Mouse (Mus musculus): ENCODE measurements around the gene Olfr1496.
"Not testable (repeated sequence)": the region's sequence is repeated elsewhere in the genome, so short reads cannot be mapped to it uniquely, and the experiment has no call there.

The Olfr1496 gene

DNA sequence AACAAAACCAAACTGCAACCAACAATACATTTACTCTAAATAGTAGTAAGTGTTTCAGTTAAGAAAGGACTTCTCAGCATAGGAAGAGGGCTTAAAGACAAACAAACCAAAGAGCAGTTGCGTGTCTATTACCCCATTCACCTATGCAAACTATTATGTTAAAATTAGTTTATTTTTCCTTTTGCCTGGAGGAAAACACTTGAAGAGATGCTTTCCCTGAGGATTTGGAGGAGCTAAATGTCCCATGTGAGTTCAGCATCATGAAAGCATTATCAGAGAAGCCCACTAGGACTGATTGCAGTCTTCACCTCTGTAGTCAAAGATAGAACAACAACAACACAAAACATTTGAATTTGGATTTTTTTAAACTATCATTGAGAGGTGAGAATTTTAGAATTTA lies at the start of gene Olfr1496:
Olfr1496 (plus strand) TSS at position 301 of the 400 bp plus-strand sequence.
- no peak for DNase-seq (ENCODE audit: low spot score)

DNA sequence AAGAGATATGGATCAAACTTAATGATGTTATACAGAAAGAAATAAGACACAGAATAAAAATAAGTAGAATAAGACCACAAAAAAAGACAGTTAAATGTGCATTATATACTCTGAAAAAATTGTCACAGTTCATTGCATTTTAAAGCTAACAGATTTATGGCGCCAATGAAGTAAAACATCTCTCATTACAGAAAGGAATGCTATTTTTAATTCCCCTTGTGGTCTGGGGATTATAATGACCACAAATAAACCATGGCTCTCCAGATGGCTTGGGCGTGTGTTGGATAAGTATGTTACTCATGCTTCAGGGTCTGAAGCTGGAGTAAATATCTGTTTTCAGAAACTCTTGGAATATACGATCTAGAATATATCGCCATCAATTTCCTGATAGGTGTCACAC lies 38.2 kb upstream of the Olfr1496 start, which contains the start of gene Olfr1494:
Olfr1494 (plus strand) TSS at position 301 of the 400 bp plus-strand sequence.
- no peak for DNase-seq (ENCODE audit: low spot score)

- DNase-seq (ENCODE audit: low spot score), result no peak
Observed at GRCm38 (mm10) chr19:13749366-13749765, 28.3 kb upstream of the Olfr1496 start.

DNA sequence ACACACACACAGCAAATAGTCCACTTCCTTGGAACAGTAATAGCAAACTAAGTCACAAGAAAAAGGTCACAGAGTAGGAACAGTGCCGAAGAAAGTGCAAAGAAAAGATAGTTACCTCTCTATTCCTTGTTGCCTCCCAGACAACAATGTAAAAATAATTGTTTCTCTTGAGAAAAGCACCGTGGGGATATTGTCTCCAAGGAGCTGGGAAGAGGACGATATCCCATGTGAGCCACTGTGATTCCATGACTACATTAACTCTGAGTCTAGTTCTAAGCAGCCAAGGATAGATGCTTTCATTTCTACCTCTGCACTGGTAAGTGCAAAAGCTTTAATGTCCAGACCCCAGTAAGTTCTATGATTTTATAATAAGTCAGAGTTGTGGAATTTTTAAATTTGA lies 13.4 kb upstream of the Olfr1496 start, which contains the start of gene Olfr1495:
Olfr1495 (plus strand) TSS at position 301 of the 400 bp plus-strand sequence.
- DNase-seq (ENCODE audit: low spot score), result no peak

DNA sequence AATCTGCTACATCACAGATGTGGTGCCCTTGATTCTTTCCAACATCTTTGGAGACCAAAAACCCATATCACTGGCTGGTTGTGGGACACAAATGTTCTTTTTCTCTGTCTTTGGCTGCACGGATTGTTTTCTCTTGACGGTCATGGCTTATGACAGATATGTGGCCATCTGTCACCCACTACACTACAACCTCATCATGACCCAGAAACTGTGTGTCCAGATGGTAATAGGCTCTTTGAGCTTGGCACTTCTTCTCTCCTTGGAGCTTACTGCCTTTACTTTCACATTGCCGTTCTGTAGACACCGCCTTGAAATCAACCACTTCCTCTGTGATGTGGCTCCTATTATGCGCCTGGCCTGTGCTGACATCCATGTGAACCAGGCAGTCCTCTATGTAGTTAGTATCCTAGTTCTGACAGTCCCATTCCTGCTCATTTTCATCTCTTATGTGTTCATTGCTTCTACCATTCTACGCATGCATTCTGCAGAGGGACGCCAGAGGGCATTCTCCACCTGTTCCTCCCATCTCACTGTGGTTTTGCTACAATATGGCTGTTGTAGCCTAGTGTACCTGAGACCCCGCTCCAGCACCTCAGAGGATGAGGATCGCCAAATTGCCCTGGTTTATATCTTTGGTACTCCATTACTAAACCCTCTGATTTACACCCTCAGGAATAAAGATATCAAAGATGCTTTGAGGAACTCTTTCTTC lies 9.0 kb upstream of the Olfr1496 start:
- no peak for DNase-seq (ENCODE audit: low spot score)

DNA sequence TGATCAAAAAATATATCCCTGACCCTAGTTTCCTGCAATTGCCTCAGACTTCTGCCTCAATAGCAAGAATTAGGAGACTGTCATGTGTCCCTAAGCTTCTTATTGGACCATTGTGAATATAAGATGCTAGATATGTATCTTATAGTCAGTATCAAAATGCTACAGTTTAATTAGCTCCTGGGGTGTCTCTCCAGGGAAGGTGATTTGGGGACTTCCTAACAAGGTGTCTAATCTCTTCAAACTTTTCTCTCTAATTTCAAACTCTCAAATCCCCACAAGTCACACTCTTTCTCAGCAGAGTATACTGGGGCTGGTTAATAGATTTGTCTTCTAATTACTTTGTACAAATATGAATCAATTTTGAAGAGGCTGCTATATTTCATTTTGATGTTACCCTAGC lies 20.4 kb downstream of the Olfr1496 start, which contains the start of gene Olfr1497:
Olfr1497 (minus strand) TSS at position 101 of the 400 bp plus-strand sequence.
- DNase-seq (ENCODE audit: low spot score), result no peak

DNA sequence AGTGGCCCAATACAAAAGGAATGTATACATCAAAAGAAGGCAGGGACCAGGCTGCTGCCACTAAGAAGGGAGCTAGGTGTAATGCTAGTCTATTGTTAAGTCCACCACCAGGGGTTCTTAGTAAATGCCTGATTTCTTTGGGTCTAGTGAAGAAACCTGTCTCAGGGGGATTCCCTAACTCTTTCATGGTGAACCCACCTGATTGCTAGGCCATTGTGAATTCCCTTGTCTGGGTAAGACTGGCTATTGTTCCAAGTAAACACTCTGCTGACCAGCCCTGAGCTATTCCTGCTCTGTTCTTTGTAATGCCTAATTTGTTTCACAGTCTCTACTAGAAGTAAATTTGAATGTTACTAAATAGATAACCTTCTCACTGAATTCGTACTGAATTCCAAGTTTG lies 27.8 kb downstream of the Olfr1496 start:
- not testable (repeated sequence) for DNase-seq (ENCODE audit: low spot score)

DNA sequence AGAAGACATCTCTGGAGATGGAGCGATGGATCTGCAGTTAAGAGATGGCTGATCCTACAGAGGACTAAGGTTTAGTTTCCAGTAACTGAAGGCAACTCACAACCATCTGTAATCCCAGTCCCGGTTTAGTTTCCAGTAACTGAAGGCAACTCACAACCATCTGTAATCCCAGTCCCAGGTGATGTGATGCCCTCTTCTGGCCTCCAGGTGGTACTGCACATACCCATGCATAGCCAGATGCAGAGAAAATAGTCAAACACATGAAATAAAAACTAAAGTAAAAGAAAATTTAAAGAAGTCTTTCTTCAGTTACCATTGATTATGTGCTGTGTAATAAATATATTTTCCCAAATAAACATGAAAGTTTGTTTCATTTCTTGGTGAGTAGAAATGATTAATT lies 35.1 kb downstream of the Olfr1496 start:
- DNase-seq (ENCODE audit: low spot score), result no peak

DNA sequence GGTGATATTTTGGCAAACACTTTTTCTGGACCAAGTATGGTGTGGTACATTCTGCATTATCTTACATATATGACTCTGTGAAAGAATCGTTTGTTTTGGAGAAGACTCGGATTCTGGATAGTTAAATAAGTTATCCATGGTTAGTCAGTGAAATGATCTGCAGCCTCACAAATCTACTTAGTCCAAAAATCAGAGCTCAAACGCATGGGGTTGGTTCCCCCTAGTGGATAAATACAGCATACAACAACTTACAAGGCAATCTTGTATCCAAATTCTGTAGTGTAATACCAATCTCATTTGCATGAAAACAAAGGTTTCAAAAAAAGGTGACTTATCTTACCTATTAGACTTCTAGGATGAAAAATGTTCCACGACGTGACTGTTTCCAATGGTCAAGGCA lies 41.1 kb downstream of the Olfr1496 start:
- DNase-seq (ENCODE audit: low spot score), result no peak

DNA sequence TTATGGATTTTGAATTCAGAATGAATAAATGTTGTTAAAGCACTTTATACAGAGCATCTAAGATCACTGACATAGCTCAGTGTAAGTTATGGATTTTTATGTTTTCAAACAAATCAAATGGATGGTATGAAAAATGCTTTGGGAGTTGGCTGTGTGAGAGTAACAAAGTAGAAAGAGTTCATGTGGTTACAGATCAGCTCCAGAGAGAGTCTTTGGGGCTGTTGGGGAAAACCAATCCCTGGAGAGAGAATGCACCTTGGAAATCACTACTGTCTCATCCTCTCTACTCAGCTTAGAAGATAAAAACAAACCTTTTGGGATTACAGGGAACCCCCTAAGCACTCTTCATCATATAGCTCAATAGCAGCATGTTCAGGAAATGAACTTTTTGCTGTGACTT lies 41.7 kb downstream of the Olfr1496 start, which contains the start of gene Olfr1499:
Olfr1499 (minus strand) TSS at position 101 of the 400 bp plus-strand sequence.
- no peak for DNase-seq (ENCODE audit: low spot score)

- DNase-seq (ENCODE audit: low spot score), result no peak
Observed at GRCm38 (mm10) chr19:13820847-13821246, 43.2 kb downstream of the Olfr1496 start.

- DNase-seq (ENCODE audit: low spot score), result no peak
Observed at GRCm38 (mm10) chr19:13828447-13828846, 50.8 kb downstream of the Olfr1496 start.

GRCm38 (mm10) chr19:13830388-13830787 lies 52.7 kb downstream of the Olfr1496 start, which contains the start of gene Olfr1500:
Olfr1500 (minus strand) TSS chr19:13830488.
- DNase-seq (ENCODE audit: low spot score), result no peak
